Mouse (Mus musculus) midbrain, postnatal 0 days (tissue): ENCODE results near the gene Klhdc2. TPM values are rescaled to one million over a fixed set of nuclear protein-coding genes. Genes with fewer than 3 reads are reported as not detected.
A peak's percentile ranks its signal among the peaks of the same experiment; 100 is the strongest.

Experiments
- ATAC-seq: fragments of 200-750 bp; cut with Nextera tagmentation; 2 replicates; pipeline ENCODE4 v1.8.0; 2017; ENCODE audit warnings: moderate number of reproducible peaks, mild to moderate bottlenecking, moderate TSS enrichment, moderate library complexity; ENCODE audit not compliant: low FRiP score
- DNase-seq: peaks from one replicate; pipeline ENCODE4 v3.0.0-alpha.2; 2015; ENCODE audit warnings: low spot score
- H3K27ac ChIP-seq: fragments of 300-500 bp; sonication (generic); 2 replicates; pipeline ENCODE4 v1.5.1; 2014; ENCODE audit warnings: low read depth, mild to moderate bottlenecking, low read length, mixed read lengths
- H3K27me3 ChIP-seq: fragments of 300-500 bp; sonication (generic); 2 replicates; pipeline ENCODE4 v1.6.1; 2014; ENCODE audit warnings: low read length, control low read depth, mixed read lengths; ENCODE audit not compliant: insufficient read depth
- H3K36me3 ChIP-seq: fragments of 300-500 bp; sonication (generic); 2 replicates; pipeline ENCODE4 v1.6.1; 2014; ENCODE audit warnings: low read length, control low read depth, mixed read lengths; ENCODE audit not compliant: insufficient read depth
- H3K4me1 ChIP-seq: fragments of 300-500 bp; sonication (generic); 2 replicates; pipeline ENCODE4 v1.6.1; 2014; ENCODE audit warnings: mild to moderate bottlenecking, control low read depth, antibody characterized with exemption, low read length, mixed read lengths; ENCODE audit not compliant: insufficient read depth
- H3K4me2 ChIP-seq: fragments of 300-500 bp; sonication (generic); 2 replicates; pipeline ENCODE4 v1.6.1; 2014; ENCODE audit warnings: low read depth, mild to moderate bottlenecking, low read length, mixed read lengths; ENCODE audit not compliant: poor library complexity, severe bottlenecking
- H3K4me3 ChIP-seq: fragments of 300-500 bp; sonication (generic); 2 replicates; pipeline ENCODE4 v1.5.1; 2014; ENCODE audit warnings: low read depth, mild to moderate bottlenecking, low read length, moderate library complexity
- H3K9ac ChIP-seq: fragments of 300-500 bp; sonication (generic); replicated peaks from 2 replicates; pipeline ENCODE4 v1.6.1; 2014; ENCODE audit warnings: mild to moderate bottlenecking, low read length, moderate library complexity, mixed read lengths; ENCODE audit not compliant: poor library complexity, severe bottlenecking
- H3K9me3 ChIP-seq: fragments of 300-500 bp; sonication (generic); 2 replicates; pipeline ENCODE4 v1.6.1; 2016; ENCODE audit warnings: low read length, control low read depth
- CTCF ChIP-seq: IDR thresholded peaks from 2 replicates; pipeline ENCODE4 v1.5.1; 2016; ENCODE audit warnings: antibody characterized with exemption, mild to moderate bottlenecking
- WGBS: fragments of 180-500 bp; shearing (Covaris S2); extraction: QIAGEN DNeasy Blood & Tissue Kit; methylation state at CpG from one replicate; pipeline ENCODE4 v1.1.7; 2014; 5-methylcytosine and 5-hydroxymethylcytosine counted together
- polyA plus RNA-seq: library from polyadenylated mRNA; unstranded; fragments of >200 nt; fragmentation: Nextera tagmentation; extraction: Ambion mirVana; gene quantifications from 2 replicates; pipeline ENCODE4 v1.2.1, GENCODE M21; 2015
- total RNA-seq: library from RNA; depleted of rRNA; stranded (reverse); fragments of >200 nt; gene quantifications from 2 replicates; pipeline ENCODE4 v1.2.3, GENCODE M21; 2014

Gene Klhdc2
- total and polyA plus RNA-seq, 2 experiments from 2014 or later, result 266 to 303 TPM

DNA sequence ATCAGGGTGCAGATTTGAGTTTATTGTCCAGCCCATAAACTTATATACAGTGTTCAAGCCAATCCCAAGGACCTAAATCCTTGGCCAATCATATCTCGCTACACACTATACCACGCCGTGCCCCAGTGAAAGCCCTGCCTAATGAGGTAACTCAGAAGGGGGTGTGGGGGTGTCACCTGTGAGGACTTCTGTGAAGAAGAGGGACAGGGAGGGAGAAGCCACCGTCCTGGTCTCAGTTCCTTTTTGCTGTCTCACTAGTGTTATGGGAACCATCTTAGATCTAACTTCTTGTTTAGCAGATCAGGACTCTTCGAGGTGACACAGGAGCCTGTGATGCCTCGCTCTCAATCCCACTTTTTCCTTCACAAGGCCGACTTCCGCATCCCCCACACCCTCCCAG, 8.9 kb upstream of the Klhdc2 start:
- 93% methylated on average over 8 of the region's 8 CpGs for WGBS
- H3K27ac ChIP-seq, result no peak overlapping the region
- H3K4me2 ChIP-seq, result no peak overlapping the region
- no peak for DNase-seq
- no peak overlapping the region for H3K9ac ChIP-seq
- TF ChIP-seq CTCF, result no peak
- no peaks in the 10 kb centered on the region for H3K36me3 ChIP-seq
- no peaks in the 10 kb centered on the region for H3K4me1 ChIP-seq
- H3K9me3 ChIP-seq, result no peaks in the 10 kb centered on the region
- H3K27me3 ChIP-seq, result no peaks in the 10 kb centered on the region
- ATAC-seq, result no peak
- H3K4me3 ChIP-seq, result no peak overlapping the region

DNA sequence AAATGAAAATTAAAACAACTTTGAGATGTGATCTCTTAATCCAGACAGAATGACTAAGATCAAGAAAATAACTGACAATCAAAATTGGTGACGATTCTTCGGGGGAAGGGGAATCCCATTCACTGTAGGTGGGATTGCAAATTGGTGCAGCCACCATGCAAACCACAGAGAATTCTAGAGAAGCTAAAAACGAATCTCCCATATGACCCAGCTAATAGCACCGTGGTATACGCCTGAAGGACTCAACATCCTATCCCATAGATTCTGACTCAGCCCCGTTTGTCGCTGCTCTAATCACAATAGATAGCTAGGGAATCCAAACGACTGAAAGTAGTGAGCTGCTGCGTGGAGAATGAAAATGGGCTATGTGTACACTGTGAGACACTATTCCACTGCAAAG, 7.8 kb upstream of the Klhdc2 start:
- TF ChIP-seq CTCF, result no peak
- Histone ChIP-seq H3K4me2 (no peak overlapping the region), H3K36me3 (no peaks in the 10 kb centered on the region), H3K9ac (no peak overlapping the region), H3K4me3 (no peak overlapping the region), H3K9me3 (no peaks in the 10 kb centered on the region), H3K27me3 (no peaks in the 10 kb centered on the region), H3K27ac (no peak overlapping the region), H3K4me1 (no peaks in the 10 kb centered on the region)
- 78% methylated on average over 9 of the region's 9 CpGs for WGBS
- DNase-seq (no peak), ATAC-seq (no peak)

DNA sequence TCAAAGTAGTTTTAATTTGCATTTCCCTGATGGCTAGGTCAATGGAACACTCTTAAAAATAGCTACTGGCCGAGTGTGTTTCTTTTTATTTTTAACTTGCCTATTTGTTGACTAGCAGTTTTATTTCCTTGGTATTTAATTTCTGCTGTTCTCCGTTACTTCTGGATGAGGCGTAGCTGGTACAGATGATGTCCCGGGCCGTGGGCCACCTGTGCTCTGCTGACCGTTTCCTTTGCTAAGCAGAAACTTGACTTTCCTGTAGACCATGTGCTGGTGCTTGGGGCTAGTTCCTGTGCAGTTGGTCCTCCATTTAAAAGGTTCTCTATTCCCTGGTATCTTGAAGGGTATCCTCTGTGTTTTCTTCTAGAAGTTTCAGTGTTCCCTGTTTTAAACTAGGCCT, 4.1 kb upstream of the Klhdc2 start:
- no peak overlapping the region for H3K9ac ChIP-seq
- H3K4me3 ChIP-seq, result no peak overlapping the region
- no peaks in the 10 kb centered on the region for H3K36me3 ChIP-seq
- no peaks in the 10 kb centered on the region for H3K4me1 ChIP-seq
- no peaks in the 10 kb centered on the region for H3K9me3 ChIP-seq
- DNase-seq (no peak), ATAC-seq (no peak)
- TF ChIP-seq CTCF, result no peak
- H3K27ac ChIP-seq, result no peak overlapping the region
- no peak overlapping the region for H3K4me2 ChIP-seq
- H3K27me3 ChIP-seq, result no peaks in the 10 kb centered on the region
- 88% methylated on average over 6 of the region's 6 CpGs for WGBS

DNA sequence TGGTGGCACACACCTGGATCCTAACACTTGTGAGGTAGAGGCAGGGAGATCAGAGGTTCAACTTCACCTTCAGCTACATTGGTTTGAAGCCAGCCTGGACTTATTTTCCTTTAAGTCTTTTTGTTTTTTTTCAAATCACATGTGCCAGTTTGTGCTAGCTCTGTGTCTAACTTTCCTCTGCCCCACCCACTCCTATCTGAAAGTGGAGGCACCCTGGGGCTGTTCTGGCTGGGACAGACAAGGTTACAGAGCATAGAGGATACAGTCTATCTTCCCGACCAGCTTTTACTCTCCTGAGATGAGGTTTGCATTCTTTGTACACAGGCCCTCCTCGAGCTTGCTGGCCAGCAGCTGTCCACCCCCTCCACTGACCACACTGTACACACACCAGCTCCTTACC, 2.7 kb upstream of the Klhdc2 start:
- peaks cover 4% of the 10 kb centered on the region; the same call in 1 of the 2 replicates for H3K4me1 ChIP-seq
- no peak overlapping the region for H3K4me3 ChIP-seq
- H3K9ac ChIP-seq, result no peak overlapping the region
- ATAC-seq, result no peak
- H3K9me3 ChIP-seq, result no peaks in the 10 kb centered on the region
- H3K27ac ChIP-seq, result no peak overlapping the region
- 59% methylated on average over 2 of the region's 2 CpGs for WGBS
- no peak for DNase-seq
- TF ChIP-seq CTCF, result no peak
- no peaks in the 10 kb centered on the region for H3K27me3 ChIP-seq
- no peak overlapping the region for H3K4me2 ChIP-seq
- no peaks in the 10 kb centered on the region for H3K36me3 ChIP-seq

DNA sequence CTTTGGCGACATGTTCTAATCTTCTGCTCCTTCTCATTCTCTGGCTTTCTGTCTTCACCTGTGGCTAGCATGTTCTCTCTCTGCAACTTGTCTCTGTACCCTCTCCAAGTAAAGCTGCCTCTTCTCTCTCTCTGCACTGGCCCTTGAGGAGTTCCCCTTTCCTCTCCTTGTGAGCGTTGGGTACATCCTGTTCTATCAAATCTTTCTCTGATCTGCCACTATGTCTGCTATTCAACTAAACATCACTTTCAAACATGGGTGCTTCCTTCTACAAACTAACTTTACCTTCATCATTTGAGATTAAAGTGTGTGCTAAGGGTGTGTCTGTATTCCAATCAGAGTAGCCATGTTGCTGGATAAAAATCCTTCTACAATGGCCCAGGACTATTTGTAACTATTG, 1.5 kb upstream of the Klhdc2 start:
- DNase-seq (no peak), ATAC-seq (no peak)
- H3K9me3 ChIP-seq, result no peaks in the 10 kb centered on the region
- TF ChIP-seq CTCF, result no peak
- no peaks in the 10 kb centered on the region for H3K27me3 ChIP-seq
- no peaks in the 10 kb centered on the region for H3K36me3 ChIP-seq
- H3K4me3 ChIP-seq, result no peak overlapping the region
- H3K4me1 ChIP-seq, result peaks cover 4% of the 10 kb centered on the region; the same call in 1 of the 2 replicates
- 83% methylated on average over 2 of the region's 2 CpGs for WGBS
- no peak overlapping the region for H3K4me2 ChIP-seq
- no peak overlapping the region for H3K27ac ChIP-seq
- no peak overlapping the region for H3K9ac ChIP-seq

DNA sequence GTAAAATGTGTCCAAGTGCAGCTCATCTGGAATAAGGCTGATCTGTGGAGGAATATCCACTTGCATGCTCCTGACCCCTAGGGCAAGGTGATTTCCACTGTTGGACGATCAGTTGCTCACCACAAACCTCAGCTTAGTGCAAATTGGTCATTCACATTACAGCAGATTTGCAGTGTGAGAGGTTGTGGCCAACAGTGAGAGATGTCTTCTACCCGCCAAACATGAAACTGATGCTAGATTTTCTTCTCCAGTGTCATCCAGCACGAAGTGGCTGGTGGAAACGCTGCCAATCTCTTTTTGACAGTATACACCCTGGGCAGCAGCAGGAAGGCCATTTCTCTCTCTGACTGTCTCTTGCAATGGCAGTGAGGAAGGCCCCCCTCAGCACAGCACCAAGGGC, 830 bp upstream of the Klhdc2 start:
- DNase-seq, result no peak
- H3K4me3 ChIP-seq, result peak overlapping the region; percentile 96
- no peak for TF ChIP-seq CTCF

More for the DNA sequence above, 830 bp upstream of the Klhdc2 start:
- no peak for ATAC-seq
- Histone ChIP-seq H3K36me3 (no peaks in the 10 kb centered on the region), H3K9ac (no peak overlapping the region), H3K27ac (peak overlapping the region; percentile 96), H3K9me3 (no peaks in the 10 kb centered on the region), H3K4me2 (peak overlapping the region; percentile 78), H3K4me1 (peaks cover 4% of the 10 kb centered on the region; the same call in 1 of the 2 replicates), H3K27me3 (no peaks in the 10 kb centered on the region)
- WGBS, result 77% methylated on average over 4 of the region's 4 CpGs
